In the genomic region with DNA sequence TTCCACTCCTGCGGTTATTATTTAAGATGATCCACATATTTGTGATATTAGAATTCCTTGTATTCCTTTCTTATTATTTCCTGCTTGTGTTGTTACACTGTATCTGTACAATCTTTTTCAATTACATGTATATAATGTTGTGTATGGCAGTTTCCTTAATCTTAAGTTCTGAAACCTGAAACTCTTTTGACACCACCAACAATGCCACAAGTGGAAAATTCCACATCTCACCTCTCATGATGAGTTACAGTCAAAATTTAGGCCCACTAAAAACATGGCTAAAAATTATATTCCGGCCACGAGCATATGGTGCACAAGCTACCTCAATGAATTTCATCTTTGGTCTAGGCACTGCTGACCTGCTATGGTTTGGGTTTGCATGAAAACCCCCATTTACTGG, we compare ENCODE assay signal across 30 mouse cellular contexts.
"Had no signal": no experiment of that assay in that cellular context is flagged by ENCODE, and none has a peak within 500 bp of the region (broad histone marks: within the 10 kb centered on the region; RNA-seq: fewer than 3 reads in every experiment).

No protein-coding gene starts in this region.

- H3K36me3 ChIP-seq: limb, embryonic 10.5 days; limb, embryonic 12.5 days; limb, embryonic 13.5 days; limb, embryonic 15.5 days; liver, embryonic 12.5 days; liver, embryonic 13.5 days; liver, embryonic 15.5 days; lung, embryonic 15.5 days; midbrain, embryonic 10.5 days; midbrain, embryonic 12.5 days; midbrain, embryonic 13.5 days; midbrain, embryonic 15.5 days; neural tube, embryonic 12.5 days had no signal

- H3K4me1 ChIP-seq: limb, embryonic 10.5 days; limb, embryonic 12.5 days; limb, embryonic 13.5 days; limb, embryonic 15.5 days; liver, embryonic 12.5 days; liver, embryonic 13.5 days; liver, embryonic 15.5 days; lung, embryonic 15.5 days; megakaryocyte, embryonic 14.5 days; midbrain, embryonic 10.5 days; midbrain, embryonic 12.5 days; midbrain, embryonic 13.5 days; midbrain, embryonic 15.5 days; neural tube, embryonic 12.5 days had no signal

- H3K9ac ChIP-seq: limb, embryonic 12.5 days; limb, embryonic 13.5 days; limb, embryonic 15.5 days; liver, embryonic 12.5 days; liver, embryonic 13.5 days; liver, embryonic 14.5 days; liver, embryonic 15.5 days; liver, postnatal 0 days; lung, embryonic 14.5 days; lung, embryonic 15.5 days; midbrain, embryonic 12.5 days; midbrain, embryonic 13.5 days; midbrain, embryonic 15.5 days; neural tube, embryonic 12.5 days had no signal

- H3K4me2 ChIP-seq: limb, embryonic 12.5 days; limb, embryonic 13.5 days; limb, embryonic 15.5 days; liver, embryonic 11.5 days; liver, embryonic 12.5 days; liver, embryonic 13.5 days; liver, embryonic 15.5 days; lung, embryonic 14.5 days; lung, embryonic 15.5 days; midbrain, embryonic 11.5 days; midbrain, embryonic 12.5 days; midbrain, embryonic 13.5 days; midbrain, embryonic 15.5 days; neural tube, embryonic 12.5 days had no signal

- H3K4me3 ChIP-seq: limb, embryonic 10.5 days; limb, embryonic 12.5 days; limb, embryonic 13.5 days; limb, embryonic 15.5 days; liver, embryonic 12.5 days; liver, embryonic 13.5 days; liver, embryonic 15.5 days; lung, embryonic 15.5 days; megakaryocyte, embryonic 14.5 days; midbrain, embryonic 10.5 days; midbrain, embryonic 12.5 days; midbrain, embryonic 13.5 days; midbrain, embryonic 15.5 days; myocyte; neural tube, embryonic 12.5 days had no signal

- H3K9me3 ChIP-seq: limb, embryonic 10.5 days; limb, embryonic 12.5 days; limb, embryonic 13.5 days; limb, embryonic 15.5 days; liver, embryonic 13.5 days; liver, embryonic 15.5 days; lung, embryonic 15.5 days; midbrain, embryonic 10.5 days; midbrain, embryonic 12.5 days; midbrain, embryonic 13.5 days; midbrain, embryonic 15.5 days; neural tube, embryonic 12.5 days had no signal

- H3K27me3 ChIP-seq: limb, embryonic 12.5 days; limb, embryonic 13.5 days; limb, embryonic 15.5 days; liver, embryonic 12.5 days; liver, embryonic 13.5 days; liver, embryonic 15.5 days; lung, embryonic 15.5 days; megakaryocyte, embryonic 14.5 days; midbrain, embryonic 12.5 days; midbrain, embryonic 13.5 days; midbrain, embryonic 15.5 days; neural tube, embryonic 12.5 days had no signal

- H3K27ac ChIP-seq: limb, embryonic 10.5 days; limb, embryonic 12.5 days; limb, embryonic 13.5 days; limb, embryonic 15.5 days; liver, embryonic 12.5 days; liver, embryonic 13.5 days; liver, embryonic 14.5 days; liver, embryonic 15.5 days; lung, embryonic 15.5 days; macrophage; midbrain, embryonic 10.5 days; midbrain, embryonic 12.5 days; midbrain, embryonic 13.5 days; midbrain, embryonic 15.5 days; neural tube, embryonic 12.5 days had no signal

- DNase-seq: left cerebral cortex, postnatal 4 days; liver; liver, embryonic 13.5 days; liver, postnatal 0 days; lung, adult 18-20 months; lung, adult 2 months; lung, embryonic 14.5 days; lung, postnatal 10 days; lung, postnatal 14 days; lung, postnatal 36 days; lung, postnatal 4 days; midbrain, embryonic 14.5 days had no signal
